Mouse (Mus musculus) stomach, postnatal 0 days (tissue): Measurements from ENCODE around the gene Kcne3.

ENCODE experiments used
- CTCF ChIP-seq: IDR thresholded peaks from 2 replicates; pipeline ENCODE4 v1.5.1; 2016; ENCODE audit warnings: antibody characterized with exemption, low read depth, mild to moderate bottlenecking, moderate library complexity
- EP300 ChIP-seq: optimal IDR thresholded peaks from 2 replicates; pipeline ENCODE3; 2016; ENCODE audit warnings: antibody characterized with exemption

DNA sequence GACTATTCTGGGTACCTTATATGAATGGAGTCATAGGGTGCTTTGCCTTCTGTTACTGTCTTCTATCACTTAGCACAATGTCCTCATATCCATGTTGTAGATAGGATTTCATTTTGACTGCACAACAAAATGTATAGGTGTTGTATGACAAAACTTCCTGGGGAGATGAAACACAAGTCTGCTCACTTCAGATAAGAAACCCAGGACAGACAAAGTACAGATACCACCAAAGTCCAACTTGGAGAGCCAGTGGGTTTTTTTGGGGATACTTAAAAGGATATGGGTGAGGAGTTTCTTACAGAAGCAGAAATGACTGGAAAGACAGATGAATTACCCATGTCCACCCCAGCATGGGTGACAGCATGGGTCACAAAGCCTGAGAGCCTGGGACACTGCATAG is 57.4 kb downstream of the Kcne3 start:
- TF ChIP-seq CTCF: no peak
- no peak for TF ChIP-seq EP300
